Mouse (Mus musculus) ovary, postnatal 14 days (tissue): ENCODE measurements around the gene Upf1.

Experiments
- DNase-seq: peaks from one replicate; pipeline ENCODE4 v3.0.0; 2022; ENCODE audit warnings: low spot score

Upf1 gene

GRCm38 (mm10) chr8:70353194-70353817, at the start of gene Upf1:
TSS of gene Upf1 (minus strand) at chr8:70353278.
- peak; percentile 99 for DNase-seq

- DNase-seq: no peak
These were observed 44.8 kb upstream of the Upf1 start for GRCm38 (mm10) chr8:70397611-70398563.

- no peak for DNase-seq
These were observed 43.1 kb upstream of the Upf1 start for GRCm38 (mm10) chr8:70396184-70396583.

- no peak for DNase-seq
These were observed 42.6 kb upstream of the Upf1 start for GRCm38 (mm10) chr8:70395649-70396048.

GRCm38 (mm10) chr8:70394269-70394998, 41.4 kb upstream of the Upf1 start:
- DNase-seq: no peak

GRCm38 (mm10) chr8:70393087-70393486, 40.0 kb upstream of the Upf1 start:
- no peak for DNase-seq

GRCm38 (mm10) chr8:70389678-70390077, 36.6 kb upstream of the Upf1 start:
- DNase-seq: no peak

- DNase-seq: peak; percentile 64
These were observed 30.2 kb upstream of the Upf1 start for GRCm38 (mm10) chr8:70383287-70383686.

GRCm38 (mm10) chr8:70380069-70380468, 27.0 kb upstream of the Upf1 start:
- no peak for DNase-seq

- DNase-seq: no peak
These were observed 24.0 kb upstream of the Upf1 start for GRCm38 (mm10) chr8:70377049-70377448.

GRCm38 (mm10) chr8:70376275-70376741, 23.2 kb upstream of the Upf1 start:
- no peak for DNase-seq

- DNase-seq: no peak
These were observed 22.3 kb upstream of the Upf1 start for GRCm38 (mm10) chr8:70375212-70375859.

- DNase-seq: peak; percentile 62
These were observed 21.3 kb upstream of the Upf1 start for GRCm38 (mm10) chr8:70374318-70374927.

GRCm38 (mm10) chr8:70373397-70374317, 20.6 kb upstream of the Upf1 start, which contains the start of gene Comp:
TSS of gene Comp (plus strand) at chr8:70373558.
- no peak for DNase-seq

- no peak for DNase-seq
These were observed 18.9 kb upstream of the Upf1 start for GRCm38 (mm10) chr8:70371951-70372350.

GRCm38 (mm10) chr8:70370476-70370875, 17.4 kb upstream of the Upf1 start:
- DNase-seq: no peak

- DNase-seq: no peak
These were observed 13.5 kb upstream of the Upf1 start for GRCm38 (mm10) chr8:70366588-70366987.

- peak; percentile 35 for DNase-seq
These were observed 11.0 kb upstream of the Upf1 start for GRCm38 (mm10) chr8:70364066-70364465.

GRCm38 (mm10) chr8:70361484-70362032, 8.5 kb upstream of the Upf1 start:
- no peak for DNase-seq

GRCm38 (mm10) chr8:70360769-70361168, 7.7 kb upstream of the Upf1 start:
- no peak for DNase-seq
